Mouse (Mus musculus) liver, adult 2 months (tissue): ENCODE measurements around the gene Car11. TPM values are rescaled to one million over a fixed set of nuclear protein-coding genes. Genes with fewer than 3 reads are reported as not detected.

ENCODE experiments used
- DNase-seq: peaks from one replicate; pipeline ENCODE4 v3.0.0-alpha.2; 2011; ENCODE audit warnings: low read depth, low spot score; ENCODE audit errors: extremely low read depth
- H3K27ac ChIP-seq: fragments of 200-500 bp; replicated peaks from 2 replicates; pipeline ENCODE4 v1.5.1; 2012; ENCODE audit warnings: low read depth, mild to moderate bottlenecking, control low read depth, inconsistent platforms, low read length; ENCODE audit not compliant: insufficient read depth
- H3K27me3 ChIP-seq: fragments of 200-500 bp; 2 replicates; pipeline ENCODE4 v1.6.1; 2012; ENCODE audit warnings: mild to moderate bottlenecking, moderate library complexity, low read length, inconsistent platforms; ENCODE audit not compliant: control insufficient read depth, insufficient read depth
- H3K36me3 ChIP-seq: fragments of 200-500 bp; 2 replicates; pipeline ENCODE4 v1.6.1; 2012; ENCODE audit warnings: low read length, inconsistent platforms; ENCODE audit not compliant: control insufficient read depth, insufficient read depth
- H3K4me1 ChIP-seq: fragments of 200-500 bp; 2 replicates; pipeline ENCODE4 v1.6.1; 2011; ENCODE audit warnings: low read length; ENCODE audit not compliant: control insufficient read depth, insufficient read depth
- H3K4me3 ChIP-seq: fragments of 200-500 bp; 2 replicates; pipeline ENCODE4 v1.5.1; 2011; ENCODE audit warnings: low read depth, mild to moderate bottlenecking, control low read depth, low read length, moderate library complexity; ENCODE audit not compliant: insufficient read depth
- H3K79me2 ChIP-seq: fragments of 200-500 bp; 2 replicates; pipeline ENCODE4 v1.6.1; 2012; ENCODE audit warnings: inconsistent platforms, mild to moderate bottlenecking, low read length, moderate library complexity; ENCODE audit not compliant: control insufficient read depth, insufficient read depth
- H3K9ac ChIP-seq: fragments of 200-500 bp; 2 replicates; pipeline ENCODE4 v1.6.1; 2012; ENCODE audit warnings: low read depth, mild to moderate bottlenecking, control low read depth, inconsistent platforms, low read length
- CTCF ChIP-seq: fragments of 200-500 bp; IDR thresholded peaks from 2 replicates; pipeline ENCODE4 v1.5.1; 2011; ENCODE audit warnings: low read depth, low read length, control low read depth
- POLR2A ChIP-seq: fragments of 200-500 bp; IDR thresholded peaks from 2 replicates; pipeline ENCODE4 v1.6.1; 2011; ENCODE audit warnings: low read length, control low read depth; ENCODE audit not compliant: insufficient read depth; ENCODE audit errors: extremely low read depth
- WGBS: fragments of 180-500 bp; shearing (Covaris S2); methylation state at CpG from one replicate; pipeline ENCODE4 v1.1.7; 2018; 5-methylcytosine and 5-hydroxymethylcytosine counted together
- polyA plus RNA-seq: library from polyadenylated mRNA; depleted of rRNA; stranded (reverse); fragments of >200 nt; gene quantifications from 2 replicates; pipeline ENCODE4 v1.2.3, GENCODE M21; 2012
- total RNA-seq: library from RNA; depleted of rRNA; stranded (reverse); fragments of >200 nt; gene quantifications from 2 replicates; pipeline ENCODE4 v1.2.3, GENCODE M21; 2014

Car11 gene
- total and polyA plus RNA-seq, 2 experiments, result 0.09 to 0.59 TPM

DNA sequence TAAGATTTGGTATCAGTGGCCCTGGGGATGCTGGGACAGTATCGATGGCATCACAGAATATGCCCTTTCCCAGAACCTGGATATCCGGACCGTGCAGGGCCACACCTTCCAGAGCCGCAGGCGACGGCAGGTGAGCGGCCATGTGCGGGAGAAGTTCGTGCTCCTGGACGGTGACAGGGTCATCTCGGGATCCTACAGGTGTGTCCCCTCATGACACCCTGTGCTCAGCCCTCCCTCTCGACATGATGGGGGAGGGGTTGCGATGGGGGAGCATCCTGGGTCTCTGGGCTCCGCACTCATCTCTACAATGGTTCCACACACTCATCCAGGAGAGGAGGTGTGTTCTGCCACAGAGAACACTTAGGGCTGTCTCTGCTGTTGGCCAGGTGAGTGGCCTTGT, 24.1 kb downstream of the Car11 start:
- TF ChIP-seq CTCF, result no peak
- no peak for TF ChIP-seq POLR2A
- Histone ChIP-seq H3K36me3 (peaks cover 7% of the 10 kb centered on the region), H3K4me3 (no peak overlapping the region), H3K79me2 (no peaks in the 10 kb centered on the region), H3K27me3 (no peaks in the 10 kb centered on the region), H3K27ac (no peak overlapping the region), H3K4me1 (peaks cover 8% of the 10 kb centered on the region), H3K9ac (no peak overlapping the region)
- WGBS, result 94% methylated on average over 14 of the region's 14 CpGs
- DNase-seq, result no peak

DNA sequence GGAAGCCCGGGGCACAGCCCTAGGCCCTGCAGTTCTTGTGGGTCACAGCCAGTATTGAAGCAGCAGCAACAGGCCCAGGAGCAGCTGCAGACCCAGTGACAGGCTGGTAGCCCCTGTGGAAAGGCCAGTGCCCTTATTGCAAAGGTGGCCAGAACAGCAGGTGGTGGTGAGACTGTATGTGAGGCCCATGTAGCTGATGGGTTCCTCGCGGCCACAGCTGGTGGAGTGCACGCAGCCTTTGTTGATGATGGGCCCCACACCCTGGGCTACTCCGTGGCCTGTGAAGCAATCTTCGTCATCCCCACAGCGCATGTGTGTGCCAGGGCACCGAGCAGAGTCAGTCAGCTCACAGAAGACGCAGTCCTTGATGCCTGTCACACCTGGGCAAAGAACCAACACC, 25.5 kb downstream of the Car11 start:
- Histone ChIP-seq H3K27ac (no peak overlapping the region), H3K4me3 (no peak overlapping the region), H3K4me1 (0 out of 2 replicates have a peak, but pooled peaks cover 3% of the 10 kb centered on the region), H3K27me3 (no peaks in the 10 kb centered on the region), H3K9ac (no peak overlapping the region), H3K36me3 (no peaks in the 10 kb centered on the region; the same call in 1 of the 2 replicates), H3K79me2 (no peaks in the 10 kb centered on the region)
- 92% methylated on average over 9 of the region's 9 CpGs for WGBS
- DNase-seq, result no peak
- TF ChIP-seq CTCF (no peak), POLR2A (no peak)

DNA sequence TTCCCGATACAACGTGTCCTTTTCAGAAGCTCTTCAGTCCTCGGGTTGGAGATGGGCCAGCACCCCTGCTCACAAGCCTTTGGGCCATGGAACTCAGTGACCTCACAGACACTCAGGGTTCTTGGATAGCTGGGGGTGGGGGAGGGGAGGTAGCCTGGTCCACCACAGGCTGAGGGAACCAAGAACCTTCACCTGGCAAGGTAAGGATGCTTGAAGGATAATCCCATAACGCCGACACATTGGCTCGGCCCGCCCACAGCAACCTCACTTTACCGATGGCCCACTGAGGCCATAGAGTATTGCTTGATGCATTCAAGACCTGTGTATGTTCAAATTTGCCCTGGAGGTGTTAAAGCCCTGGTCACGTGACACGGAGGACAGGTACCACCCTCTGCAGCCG, 26.1 kb downstream of the Car11 start, which contains the start of gene Spaca4:
Gene Spaca4, minus strand, starts transcription at position 101 of the 400 bp plus-strand sequence.
- no peaks in the 10 kb centered on the region for H3K36me3 ChIP-seq
- no peaks in the 10 kb centered on the region for H3K27me3 ChIP-seq
- TF ChIP-seq POLR2A (no peak), CTCF (no peak)
- 93% methylated on average over 11 of the region's 11 CpGs for WGBS
- H3K27ac ChIP-seq, result no peak within 1 kb of the TSS
- DNase-seq, result no peak
- no peaks in the 10 kb centered on the region for H3K79me2 ChIP-seq
- H3K4me3 ChIP-seq, result no peak within 1 kb of the TSS
- H3K9ac ChIP-seq, result no peak within 1 kb of the TSS
- H3K4me1 ChIP-seq, result 0 out of 2 replicates have a peak, but pooled peaks cover 3% of the 10 kb centered on the region

DNA sequence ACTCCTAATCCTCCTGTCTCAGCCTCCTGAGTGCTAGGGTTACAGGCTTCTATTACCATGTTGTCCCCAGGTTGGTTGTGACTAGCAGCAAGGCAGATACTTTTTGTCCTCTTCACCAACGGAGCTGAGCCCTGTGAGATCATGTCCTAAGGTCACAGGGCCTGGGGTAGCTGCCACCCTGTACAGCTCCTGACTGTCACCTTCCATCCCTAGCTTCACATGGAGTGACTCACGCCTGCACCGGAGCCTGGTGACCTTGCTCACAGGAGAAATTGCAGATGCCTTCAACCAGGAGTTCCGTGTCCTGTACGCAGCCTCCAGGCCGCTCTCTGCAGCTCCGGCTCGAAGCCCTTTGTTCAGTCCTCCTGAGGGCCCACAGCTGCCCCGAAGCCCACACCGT, 26.8 kb downstream of the Car11 start:
- Histone ChIP-seq H3K79me2 (no peaks in the 10 kb centered on the region), H3K4me3 (no peak overlapping the region), H3K27me3 (no peaks in the 10 kb centered on the region), H3K36me3 (no peaks in the 10 kb centered on the region), H3K27ac (no peak overlapping the region), H3K9ac (no peak overlapping the region), H3K4me1 (no peaks in the 10 kb centered on the region)
- DNase-seq, result no peak
- TF ChIP-seq POLR2A (no peak), CTCF (no peak)
- 89% methylated on average over 10 of the region's 10 CpGs for WGBS

DNA sequence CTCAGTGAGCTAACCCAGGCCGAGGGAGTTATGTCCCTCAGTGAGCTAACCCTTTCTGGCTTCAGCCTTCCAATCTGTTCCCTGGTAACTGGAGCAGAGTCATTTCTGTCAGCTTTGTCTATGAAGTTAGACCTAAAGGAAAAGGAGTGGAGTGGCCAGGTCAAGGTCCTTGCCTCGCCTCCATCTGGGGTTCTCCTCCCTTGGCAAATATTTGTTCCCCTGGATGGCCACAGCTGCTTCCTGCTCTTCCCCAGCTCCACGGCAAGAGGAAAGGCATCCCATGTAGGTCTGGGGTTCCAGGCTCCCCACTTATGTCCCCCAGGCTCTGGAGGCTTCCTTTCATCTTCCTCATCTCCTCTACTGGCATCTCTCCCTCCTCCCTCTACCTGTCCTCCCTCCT, 28.0 kb downstream of the Car11 start:
- Histone ChIP-seq H3K4me1 (no peaks in the 10 kb centered on the region), H3K36me3 (no peaks in the 10 kb centered on the region), H3K79me2 (no peaks in the 10 kb centered on the region), H3K9ac (no peak overlapping the region), H3K4me3 (no peak overlapping the region), H3K27ac (no peak overlapping the region), H3K27me3 (no peaks in the 10 kb centered on the region)
- 25% methylated on average over 3 of the region's 3 CpGs for WGBS
- DNase-seq, result no peak
- TF ChIP-seq CTCF, result no peak
- no peak for TF ChIP-seq POLR2A

DNA sequence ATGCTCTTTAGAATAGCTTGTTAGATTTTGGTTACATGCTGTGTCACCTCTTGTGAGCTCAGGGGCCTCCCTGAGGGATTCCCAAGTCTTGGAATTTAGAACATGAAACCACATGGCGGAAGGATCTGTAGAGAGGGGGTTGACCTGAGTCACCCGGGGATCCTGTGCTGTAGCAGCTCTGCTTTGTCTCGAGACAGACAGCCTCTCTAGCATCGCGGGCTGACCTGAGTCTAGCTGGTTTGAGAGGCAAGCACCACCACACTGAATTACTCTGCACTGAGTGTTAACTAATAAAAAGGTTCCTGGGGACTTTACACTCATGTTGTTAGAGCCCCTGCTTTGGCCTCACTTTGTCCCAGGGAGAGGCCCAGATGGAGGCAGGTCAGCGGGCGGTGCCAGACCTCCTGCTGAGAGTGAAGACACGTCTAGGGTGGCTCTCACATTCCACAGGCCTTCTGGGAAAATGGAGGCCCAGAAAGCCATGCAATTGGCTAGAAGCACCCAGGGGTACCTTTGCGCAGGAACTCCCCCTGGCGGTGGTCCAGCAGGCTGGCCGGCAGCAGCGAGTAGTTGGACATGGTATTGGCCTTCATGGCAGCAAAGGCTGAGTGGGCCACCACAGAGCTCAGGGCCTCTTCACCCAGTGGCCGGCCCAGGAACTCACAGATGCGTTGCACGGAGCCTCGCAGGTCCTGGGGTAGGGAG, 31.2 kb downstream of the Car11 start:
- Histone ChIP-seq H3K4me3 (no peak overlapping the region), H3K79me2 (no peaks in the 10 kb centered on the region), H3K36me3 (no peaks in the 10 kb centered on the region), H3K27ac (no peak overlapping the region), H3K27me3 (no peaks in the 10 kb centered on the region), H3K9ac (no peak overlapping the region), H3K4me1 (no peaks in the 10 kb centered on the region)
- DNase-seq, result no peak
- WGBS, result 48% methylated on average over 16 of the region's 16 CpGs
- TF ChIP-seq POLR2A (no peak), CTCF (peak; percentile 48)
